Mouse (Mus musculus) kidney, adult 8-10 months (tissue): ENCODE data around the gene Phactr3.

Experiments used
- DNase-seq, 2 experiments: peaks; one replicate each; pipeline ENCODE4 v3.0.0; 2022

Phactr3 gene

GRCm38 (mm10) chr2:178264389-178264788, 145.6 kb downstream of the Phactr3 start:
- DNase-seq = peak; percentile 24 to 74

- no peak for DNase-seq
Observed at GRCm38 (mm10) chr2:178265454-178265853, 146.7 kb downstream of the Phactr3 start.

- no peak for DNase-seq
Observed at GRCm38 (mm10) chr2:178270794-178271193, 152.0 kb downstream of the Phactr3 start.

GRCm38 (mm10) chr2:178272350-178272749, 153.6 kb downstream of the Phactr3 start:
- DNase-seq = no peak

GRCm38 (mm10) chr2:178274126-178274525, 155.4 kb downstream of the Phactr3 start:
- no peak for DNase-seq

GRCm38 (mm10) chr2:178277206-178277605, 158.4 kb downstream of the Phactr3 start:
- DNase-seq = peak; percentile 20 to 77

- no peak for DNase-seq
Observed at GRCm38 (mm10) chr2:178281183-178281582, 162.4 kb downstream of the Phactr3 start.

- peak in 1 of 2 experiments; percentile 7 for DNase-seq
Observed at GRCm38 (mm10) chr2:178287285-178287684, 168.5 kb downstream of the Phactr3 start.

- DNase-seq = no peak
Observed at GRCm38 (mm10) chr2:178288666-178289065, 169.9 kb downstream of the Phactr3 start.

- DNase-seq = no peak
Observed at GRCm38 (mm10) chr2:178303453-178304187, 184.8 kb downstream of the Phactr3 start.

GRCm38 (mm10) chr2:178304188-178304529, 185.4 kb downstream of the Phactr3 start:
- no peak for DNase-seq

- DNase-seq = no peak
Observed at GRCm38 (mm10) chr2:178304669-178305068, 185.9 kb downstream of the Phactr3 start.

GRCm38 (mm10) chr2:178313539-178313938, 194.8 kb downstream of the Phactr3 start:
- no peak for DNase-seq

GRCm38 (mm10) chr2:178316281-178316680, 197.5 kb downstream of the Phactr3 start:
- no peak for DNase-seq

GRCm38 (mm10) chr2:178319766-178320165, 201.0 kb downstream of the Phactr3 start:
- no peak for DNase-seq

GRCm38 (mm10) chr2:178321271-178321670, 202.5 kb downstream of the Phactr3 start:
- DNase-seq = no peak

- no peak for DNase-seq
Observed at GRCm38 (mm10) chr2:178324410-178324809, 205.6 kb downstream of the Phactr3 start.

GRCm38 (mm10) chr2:178324818-178325217, 206.0 kb downstream of the Phactr3 start:
- no peak for DNase-seq

GRCm38 (mm10) chr2:178326067-178326466, 207.3 kb downstream of the Phactr3 start:
- no peak for DNase-seq

- no peak for DNase-seq
Observed at GRCm38 (mm10) chr2:178326750-178327465, 208.1 kb downstream of the Phactr3 start.

- peak; percentile 15 for DNase-seq
Observed at GRCm38 (mm10) chr2:178327466-178328040, 208.8 kb downstream of the Phactr3 start.

GRCm38 (mm10) chr2:178329551-178329950, 210.8 kb downstream of the Phactr3 start:
- DNase-seq = no peak

- DNase-seq = no peak
Observed at GRCm38 (mm10) chr2:178329986-178330385, 211.2 kb downstream of the Phactr3 start.

- no peak for DNase-seq
Observed at GRCm38 (mm10) chr2:178337878-178338277, 219.1 kb downstream of the Phactr3 start.
